10 mouse cellular contexts compared by ENCODE assay signal in the genomic region with DNA sequence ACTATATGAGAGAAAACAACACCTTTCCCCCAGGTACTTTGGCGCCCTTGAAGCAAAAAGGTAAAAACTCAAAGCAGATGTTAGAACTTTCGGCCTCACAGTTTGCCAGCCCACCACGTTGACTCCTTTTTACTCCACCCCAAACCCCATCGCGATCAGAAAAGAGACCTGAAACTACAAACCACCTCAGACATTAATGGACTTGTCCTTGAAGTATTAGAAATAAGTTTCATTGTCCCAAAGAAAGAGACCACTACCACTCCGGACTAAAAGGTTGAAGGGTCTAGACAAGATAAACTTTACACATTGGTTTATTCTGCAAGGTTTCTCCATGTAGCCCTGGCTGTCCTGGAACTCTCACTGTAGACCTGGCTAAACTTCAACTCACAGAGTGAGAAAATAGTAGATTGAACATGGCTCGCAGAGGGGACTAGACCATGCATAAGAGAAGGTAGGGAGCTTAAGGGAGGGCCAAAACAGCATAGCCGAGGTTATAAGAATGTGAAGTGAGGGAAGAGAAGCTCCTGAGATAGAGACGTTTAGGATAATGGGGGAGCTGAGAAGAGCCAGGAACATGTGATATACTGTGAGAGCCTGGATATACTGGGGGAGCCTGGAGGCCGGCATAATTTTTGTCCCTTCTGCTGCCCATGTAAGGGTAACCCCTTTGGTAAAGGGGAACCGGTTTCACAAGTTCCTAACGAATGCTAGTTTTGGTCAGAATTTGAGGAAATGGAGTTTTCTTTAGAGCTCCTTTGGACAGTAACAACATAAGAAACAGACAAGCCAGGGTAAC. TPM values are rescaled to one million over a fixed set of nuclear protein-coding genes. Genes with fewer than 3 reads are reported as not detected.
DNase-seq lines count a peak whose midpoint lies in the region; ATAC-seq lines count a peak whose summit lies in the region.
"Had no signal": no experiment of that assay in that cellular context is flagged by ENCODE, and none has a peak within 500 bp of the region (broad histone marks: within the 10 kb centered on the region; RNA-seq: fewer than 3 reads in every experiment).

No protein-coding gene starts in this region.

- 0 out of 2 replicates have a peak overlapping the region, but pooled peaks have one; percentile 4 for H3K9ac ChIP-seq in heart, embryonic 14.5 days (ENCODE audit: low read length)
- no peak overlapping the region for H3K9ac ChIP-seq in embryonic facial prominence, embryonic 11.5 days (replicated peaks; ENCODE audit: low read length)
- no peak overlapping the region for H3K9ac ChIP-seq in intestine, embryonic 14.5 days (ENCODE audit: low read length)
- no peak overlapping the region for H3K9ac ChIP-seq in midbrain, embryonic 15.5 days

- H3K27me3 ChIP-seq in heart, embryonic 14.5 days (ENCODE audit: control insufficient read depth, insufficient read depth, low read length), result no peaks in the 10 kb centered on the region
- no peaks in the 10 kb centered on the region for H3K27me3 ChIP-seq in embryonic facial prominence, embryonic 11.5 days (ENCODE audit: control insufficient read depth, insufficient read depth, low read length)
- no peaks in the 10 kb centered on the region for H3K27me3 ChIP-seq in intestine, embryonic 14.5 days (replicated peaks; ENCODE audit: control insufficient read depth, insufficient read depth, low read length)
- no peaks in the 10 kb centered on the region for H3K27me3 ChIP-seq in midbrain, embryonic 15.5 days (replicated peaks)

- 59% methylated on average over 12 of the region's 12 CpGs for WGBS in heart, embryonic 14.5 days
- WGBS in embryonic facial prominence, embryonic 11.5 days, result 61% methylated on average over 12 of the region's 12 CpGs
- 55% methylated on average over 12 of the region's 12 CpGs for WGBS in intestine, embryonic 14.5 days
- 66% methylated on average over 12 of the region's 12 CpGs for WGBS in midbrain, embryonic 15.5 days

- H3K27ac ChIP-seq in heart, embryonic 14.5 days (replicated peaks in 1 of 2; ENCODE audit: control insufficient read depth in 1 of 2, insufficient read depth in 1 of 2, low read depth in 2 of 2, low read length in 2 of 2), result no peak overlapping the region
- H3K27ac ChIP-seq in embryonic facial prominence, embryonic 11.5 days (replicated peaks; ENCODE audit: low read depth, low read length), result no peak overlapping the region; the same call in 1 of the 2 replicates
- H3K27ac ChIP-seq in intestine, embryonic 14.5 days (ENCODE audit: low read depth), result peak overlapping the region; percentile 73
- peak overlapping the region; percentile 84 for H3K27ac ChIP-seq in midbrain, embryonic 15.5 days

- peaks cover 22% of the 10 kb centered on the region for H3K36me3 ChIP-seq in heart, embryonic 14.5 days (ENCODE audit: control insufficient read depth, insufficient read depth, low read length)
- H3K36me3 ChIP-seq in embryonic facial prominence, embryonic 11.5 days (replicated peaks; ENCODE audit: control insufficient read depth, insufficient read depth, low read depth, low read length), result no peaks in the 10 kb centered on the region; the same call in 1 of the 2 replicates
- H3K36me3 ChIP-seq in intestine, embryonic 14.5 days (ENCODE audit: control insufficient read depth, insufficient read depth, low read length), result peaks cover 22% of the 10 kb centered on the region
- H3K36me3 ChIP-seq in midbrain, embryonic 15.5 days (replicated peaks), result peaks cover 6% of the 10 kb centered on the region; the same call in 1 of the 2 replicates

- intact Hi-C loops in heart, postnatal 36 days (cut with DNase I), result no loop called here
- intact Hi-C loops in left cerebral cortex, postnatal 10 days (cut with DNase I), result no loop called here

- H3K4me3 ChIP-seq in heart, embryonic 14.5 days (ENCODE audit: control insufficient read depth in 1 of 2, insufficient read depth in 1 of 2, low read depth in 1 of 2, low read length in 2 of 2), result peak overlapping the region in 1 of 2 experiments; percentile 75; a peak in 1 of 4 replicates
- H3K4me3 ChIP-seq in embryonic facial prominence, embryonic 11.5 days (ENCODE audit: low read depth, low read length), result peak overlapping the region; percentile 22; the same call in 1 of the 2 replicates
- peak overlapping the region; percentile 88 for H3K4me3 ChIP-seq in intestine, embryonic 14.5 days (ENCODE audit: low read depth, low read length)
- H3K4me3 ChIP-seq in midbrain, embryonic 15.5 days, result peak overlapping the region; percentile 69

- no peaks in the 10 kb centered on the region for H3K9me3 ChIP-seq in heart, embryonic 14.5 days (ENCODE audit: control insufficient read depth, low read length)
- no peaks in the 10 kb centered on the region for H3K9me3 ChIP-seq in embryonic facial prominence, embryonic 11.5 days (replicated peaks; ENCODE audit: control insufficient read depth, low read length)
- H3K9me3 ChIP-seq in intestine, embryonic 14.5 days (ENCODE audit: control insufficient read depth, low read length), result no peaks in the 10 kb centered on the region
- H3K9me3 ChIP-seq in midbrain, embryonic 15.5 days, result no peaks in the 10 kb centered on the region

- DNase-seq in heart, postnatal 36 days, result no peak
- DNase-seq in embryonic facial prominence, embryonic 11.5 days (ENCODE audit: low spot score), result no peak
- DNase-seq in intestine, embryonic 14.5 days (ENCODE audit: low spot score), result no peak
- DNase-seq in spleen, adult 18-20 months, result no peak
- DNase-seq in left cerebral cortex, postnatal 10 days (ENCODE audit: extremely low spot score in 1 of 2, low spot score in 2 of 2), result no peak
- DNase-seq in left cerebral cortex, adult 11 months (ENCODE audit: low spot score), result no peak

- H3K4me2 ChIP-seq in heart, embryonic 14.5 days (ENCODE audit: low read length), result peak overlapping the region; percentile 62
- H3K4me2 ChIP-seq in embryonic facial prominence, embryonic 11.5 days (ENCODE audit: low read depth, low read length), result peak overlapping the region; percentile 46
- peak overlapping the region; percentile 65 for H3K4me2 ChIP-seq in intestine, embryonic 14.5 days (ENCODE audit: low read length)
- H3K4me2 ChIP-seq in midbrain, embryonic 15.5 days, result peak overlapping the region; percentile 80

- H3K4me1 ChIP-seq in heart, embryonic 14.5 days (ENCODE audit: control insufficient read depth in 2 of 2, insufficient read depth in 2 of 2, low read length in 2 of 2), result peaks cover 5 to 7% of the 10 kb centered on the region in 2 experiments
- no peaks in the 10 kb centered on the region; the same call in 1 of the 2 replicates for H3K4me1 ChIP-seq in embryonic facial prominence, embryonic 11.5 days (ENCODE audit: control insufficient read depth, insufficient read depth, low read length)
- H3K4me1 ChIP-seq in intestine, embryonic 14.5 days (replicated peaks; ENCODE audit: control insufficient read depth, insufficient read depth, low read length), result peaks cover 20% of the 10 kb centered on the region
- H3K4me1 ChIP-seq in midbrain, embryonic 15.5 days, result peaks cover 35% of the 10 kb centered on the region

- no peak for ATAC-seq in heart, embryonic 14.5 days (ENCODE audit: insufficient number of reproducible peaks, insufficient read depth, low FRiP score, low read depth)
- no peak for ATAC-seq in embryonic facial prominence, embryonic 11.5 days (replicated peaks; ENCODE audit: insufficient number of reproducible peaks, low FRiP score, low TSS enrichment, low read depth)
- ATAC-seq in intestine, embryonic 14.5 days (replicated peaks; ENCODE audit: low FRiP score, low TSS enrichment, low read depth), result no peak
- no peak for ATAC-seq in midbrain, embryonic 15.5 days (replicated peaks)

RNA-seq across cellular contexts. Expression of a gene that starts 0.9 kb away (rescaled TPM):
- 92.6 and 96.9 TPM in 2 replicates for polyA plus RNA-seq in heart, embryonic 14.5 days (2014; fragmentation: Nextera tagmentation; extraction: Ambion mirVana)
- 10 to 100 TPM; 20.0 to 20.7 TPM for total RNA-seq in heart, postnatal 36 days (2021)
- polyA plus RNA-seq in embryonic facial prominence, embryonic 11.5 days (2014; fragmentation: Nextera tagmentation; extraction: Ambion mirVana), result 299 and 334 TPM in 2 replicates
- polyA plus RNA-seq in intestine, embryonic 14.5 days (2014; fragmentation: Nextera tagmentation; extraction: Ambion mirVana), result 352 and 412 TPM in 2 replicates
- polyA plus RNA-seq in midbrain, embryonic 15.5 days (2015; fragmentation: Nextera tagmentation; extraction: Ambion mirVana), result 461 and 488 TPM in 2 replicates
- total RNA-seq in left cerebral cortex, postnatal 10 days (2021), result 100 to 1,000 TPM; 165 to 177 TPM

RNA-seq across cellular contexts. Expression of a gene that starts 1.8 kb away (rescaled TPM):
- not detected in 2 replicates for polyA plus RNA-seq in heart, embryonic 14.5 days (2014; fragmentation: Nextera tagmentation; extraction: Ambion mirVana)
- total RNA-seq in heart, postnatal 36 days (2021), result not detected
- polyA plus RNA-seq in embryonic facial prominence, embryonic 11.5 days (2014; fragmentation: Nextera tagmentation; extraction: Ambion mirVana), result not detected in 2 replicates
- polyA plus RNA-seq in intestine, embryonic 14.5 days (2014; fragmentation: Nextera tagmentation; extraction: Ambion mirVana), result 0.20 TPM in 1 of 2 replicates, not detected in the other
- 0.11 TPM in 1 of 2 replicates, not detected in the other for polyA plus RNA-seq in midbrain, embryonic 15.5 days (2015; fragmentation: Nextera tagmentation; extraction: Ambion mirVana)
- under 1 TPM in 1 of 2 experiments, not detected in 1; 0.19 TPM for total RNA-seq in left cerebral cortex, postnatal 10 days (2021)
- polyA plus RNA-seq: lung, adult 2 months; thymus, adult 2 months had no signal

RNA-seq across cellular contexts. Expression of a gene that starts 9.6 kb away (rescaled TPM):
- 6.8 and 7.5 TPM in 2 replicates for polyA plus RNA-seq in heart, embryonic 14.5 days (2014; fragmentation: Nextera tagmentation; extraction: Ambion mirVana)
- 10 to 100 TPM; 24.4 to 25.1 TPM for total RNA-seq in heart, postnatal 36 days (2021)
- 14.4 and 18.0 TPM in 2 replicates for polyA plus RNA-seq in embryonic facial prominence, embryonic 11.5 days (2014; fragmentation: Nextera tagmentation; extraction: Ambion mirVana)
- polyA plus RNA-seq in intestine, embryonic 14.5 days (2014; fragmentation: Nextera tagmentation; extraction: Ambion mirVana), result 18.7 and 22.2 TPM in 2 replicates
- 111 and 113 TPM in 2 replicates for polyA plus RNA-seq in midbrain, embryonic 15.5 days (2015; fragmentation: Nextera tagmentation; extraction: Ambion mirVana)
- 100 to 1,000 TPM; 208 to 210 TPM for total RNA-seq in left cerebral cortex, postnatal 10 days (2021)

RNA-seq across cellular contexts. Expression of a gene that starts 33.2 kb away (rescaled TPM):
- 0.11 TPM in 1 of 2 replicates, not detected in the other for polyA plus RNA-seq in heart, embryonic 14.5 days (2014; fragmentation: Nextera tagmentation; extraction: Ambion mirVana)
- not detected for total RNA-seq in heart, postnatal 36 days (2021)
- 1.5 and 2.0 TPM in 2 replicates for polyA plus RNA-seq in embryonic facial prominence, embryonic 11.5 days (2014; fragmentation: Nextera tagmentation; extraction: Ambion mirVana)
- 13.3 and 15.8 TPM in 2 replicates for polyA plus RNA-seq in intestine, embryonic 14.5 days (2014; fragmentation: Nextera tagmentation; extraction: Ambion mirVana)
- polyA plus RNA-seq in midbrain, embryonic 15.5 days (2015; fragmentation: Nextera tagmentation; extraction: Ambion mirVana), result 0.05 and 0.14 TPM in 2 replicates
- total RNA-seq in left cerebral cortex, postnatal 10 days (2021), result not detected

RNA-seq across cellular contexts. Expression of a gene that starts 57.3 kb away (rescaled TPM):
- polyA plus RNA-seq in heart, embryonic 14.5 days (2014; fragmentation: Nextera tagmentation; extraction: Ambion mirVana), result 0.27 and 0.51 TPM in 2 replicates
- total RNA-seq in heart, postnatal 36 days (2021), result under 1 TPM; 0.17 to 0.38 TPM
- 1.2 and 2.4 TPM in 2 replicates for polyA plus RNA-seq in embryonic facial prominence, embryonic 11.5 days (2014; fragmentation: Nextera tagmentation; extraction: Ambion mirVana)
- 1.8 and 2.5 TPM in 2 replicates for polyA plus RNA-seq in intestine, embryonic 14.5 days (2014; fragmentation: Nextera tagmentation; extraction: Ambion mirVana)
- 59.6 and 59.8 TPM in 2 replicates for polyA plus RNA-seq in midbrain, embryonic 15.5 days (2015; fragmentation: Nextera tagmentation; extraction: Ambion mirVana)
- 10 to 100 TPM; 37.0 to 48.6 TPM for total RNA-seq in left cerebral cortex, postnatal 10 days (2021)

Comparison
In these comparisons a context has a peak if more than half of its experiments do, and no peak if none do; other contexts are left out.
1. H3K27ac ChIP-seq: peak in intestine, embryonic 14.5 days (single experiment) and midbrain, embryonic 15.5 days (single experiment); none in heart, embryonic 14.5 days (0 of 2) and embryonic facial prominence, embryonic 11.5 days (single experiment).
2. Peak in every context shown above with its lines, with median percentiles within 50 percentile points of each other: H3K4me2 ChIP-seq.